Mouse (Mus musculus) skeletal muscle tissue, adult 2 months (tissue): Measurements from ENCODE around the gene Hoxa13.

ENCODE experiments used
- DNase-seq: peaks from one replicate; pipeline ENCODE4 v3.0.0-alpha.2; 2012; ENCODE audit warnings: low read depth, low spot score

Gene Hoxa13

GRCm38 (mm10) chr6:52252016-52252774 lies 8.5 kb downstream of the Hoxa13 start:
- no peak for DNase-seq

- DNase-seq = no peak
Observed at GRCm38 (mm10) chr6:52251177-52251879, 9.4 kb downstream of the Hoxa13 start.

- DNase-seq = no peak
Observed at GRCm38 (mm10) chr6:52249826-52250225, 10.9 kb downstream of the Hoxa13 start.

- no peak for DNase-seq
Observed at GRCm38 (mm10) chr6:52249415-52249738, 11.3 kb downstream of the Hoxa13 start.

- no peak for DNase-seq
Observed at GRCm38 (mm10) chr6:52248638-52249414, 11.9 kb downstream of the Hoxa13 start.

GRCm38 (mm10) chr6:52247766-52248637 lies 12.7 kb downstream of the Hoxa13 start:
- no peak for DNase-seq

- DNase-seq = no peak
Observed at GRCm38 (mm10) chr6:52246916-52247315, 13.8 kb downstream of the Hoxa13 start.

- no peak for DNase-seq
Observed at GRCm38 (mm10) chr6:52246403-52246803, 14.3 kb downstream of the Hoxa13 start.

GRCm38 (mm10) chr6:52245757-52246142 lies 14.9 kb downstream of the Hoxa13 start, which contains the start of gene Hoxa11:
Gene Hoxa11, minus strand, starts transcription at chr6:52245810.
- no peak for DNase-seq

GRCm38 (mm10) chr6:52245040-52245756 lies 15.5 kb downstream of the Hoxa13 start:
- no peak for DNase-seq

- no peak for DNase-seq
Observed at GRCm38 (mm10) chr6:52244471-52245039, 16.1 kb downstream of the Hoxa13 start.

GRCm38 (mm10) chr6:52243681-52244121 lies 17.0 kb downstream of the Hoxa13 start:
- DNase-seq = no peak

- DNase-seq = no peak
Observed at GRCm38 (mm10) chr6:52242801-52243332, 17.8 kb downstream of the Hoxa13 start.

- no peak for DNase-seq
Observed at GRCm38 (mm10) chr6:52241001-52241621, 19.6 kb downstream of the Hoxa13 start.

- DNase-seq = peak; percentile 74
Observed at GRCm38 (mm10) chr6:52240389-52241000, 20.2 kb downstream of the Hoxa13 start, which contains the start of gene Hoxa10. Gene Hoxa10, minus strand, starts transcription at chr6:52240854.

GRCm38 (mm10) chr6:52239625-52240388 lies 20.9 kb downstream of the Hoxa13 start:
- no peak for DNase-seq

GRCm38 (mm10) chr6:52238976-52239375 lies 21.7 kb downstream of the Hoxa13 start:
- DNase-seq = no peak

- DNase-seq = no peak
Observed at GRCm38 (mm10) chr6:52238155-52238545, 22.5 kb downstream of the Hoxa13 start.
